Mouse (Mus musculus): ENCODE results near the gene Tmub1.

Tmub1 gene

GRCm38 (mm10) chr5:24447624-24448298 lies at the start of gene Tmub1:
Gene Tmub1 (minus strand): TSS chr5:24447854.
- DNase-seq (ENCODE audit: low read depth in 2 of 2, low spot score in 2 of 2) = peak; percentile 75 to 76

- DNase-seq (ENCODE audit: low read depth in 2 of 2, low spot score in 2 of 2) = no peak
Observed at GRCm38 (mm10) chr5:24496756-24497155, 49.1 kb upstream of the Tmub1 start.

- DNase-seq (ENCODE audit: low read depth in 2 of 2, low spot score in 2 of 2) = no peak
Observed at GRCm38 (mm10) chr5:24495019-24495418, 47.4 kb upstream of the Tmub1 start.

- DNase-seq (ENCODE audit: low read depth in 2 of 2, low spot score in 2 of 2) = no peak
Observed at GRCm38 (mm10) chr5:24492546-24493285, 45.1 kb upstream of the Tmub1 start.

- no peak for DNase-seq (ENCODE audit: low read depth in 2 of 2, low spot score in 2 of 2)
Observed at GRCm38 (mm10) chr5:24490413-24490920, 42.8 kb upstream of the Tmub1 start.

- no peak for DNase-seq (ENCODE audit: low read depth in 2 of 2, low spot score in 2 of 2)
Observed at GRCm38 (mm10) chr5:24486738-24487137, 39.1 kb upstream of the Tmub1 start.

- peak; percentile 61 to 70 for DNase-seq (ENCODE audit: low read depth in 2 of 2, low spot score in 2 of 2)
Observed at GRCm38 (mm10) chr5:24486097-24486496, 38.4 kb upstream of the Tmub1 start.

GRCm38 (mm10) chr5:24484963-24485362 lies 37.3 kb upstream of the Tmub1 start:
- DNase-seq (ENCODE audit: low read depth in 2 of 2, low spot score in 2 of 2) = no peak

- DNase-seq (ENCODE audit: low read depth in 2 of 2, low spot score in 2 of 2) = no peak
Observed at GRCm38 (mm10) chr5:24483326-24483725, 35.7 kb upstream of the Tmub1 start.

GRCm38 (mm10) chr5:24482247-24483079 lies 34.8 kb upstream of the Tmub1 start:
- no peak for DNase-seq (ENCODE audit: low read depth in 2 of 2, low spot score in 2 of 2)

- DNase-seq (ENCODE audit: low read depth in 2 of 2, low spot score in 2 of 2) = no peak
Observed at GRCm38 (mm10) chr5:24481647-24482046, 34.0 kb upstream of the Tmub1 start.

GRCm38 (mm10) chr5:24477909-24478308 lies 30.3 kb upstream of the Tmub1 start:
- DNase-seq (ENCODE audit: low read depth in 2 of 2, low spot score in 2 of 2) = no peak

GRCm38 (mm10) chr5:24475476-24476241 lies 28.0 kb upstream of the Tmub1 start:
- no peak for DNase-seq (ENCODE audit: low read depth in 2 of 2, low spot score in 2 of 2)

- no peak for DNase-seq (ENCODE audit: low read depth in 2 of 2, low spot score in 2 of 2)
Observed at GRCm38 (mm10) chr5:24474723-24475261, 27.1 kb upstream of the Tmub1 start.

- no peak for DNase-seq (ENCODE audit: low read depth in 2 of 2, low spot score in 2 of 2)
Observed at GRCm38 (mm10) chr5:24474025-24474722, 26.5 kb upstream of the Tmub1 start.

- no peak for DNase-seq (ENCODE audit: low read depth in 2 of 2, low spot score in 2 of 2)
Observed at GRCm38 (mm10) chr5:24472884-24473619, 25.4 kb upstream of the Tmub1 start.

- DNase-seq (ENCODE audit: low read depth in 2 of 2, low spot score in 2 of 2) = peak; percentile 59 to 73
Observed at GRCm38 (mm10) chr5:24470600-24470999, 22.9 kb upstream of the Tmub1 start.

- no peak for DNase-seq (ENCODE audit: low read depth in 2 of 2, low spot score in 2 of 2)
Observed at GRCm38 (mm10) chr5:24466762-24467161, 19.1 kb upstream of the Tmub1 start.

- no peak for DNase-seq (ENCODE audit: low read depth in 2 of 2, low spot score in 2 of 2)
Observed at GRCm38 (mm10) chr5:24455613-24456012, 8.0 kb upstream of the Tmub1 start.

Measured in CD8-positive naive resting alpha-beta T cell, adult 2 months (primary cell).